ENCODE assay signal across 16 mouse cellular contexts in genomic region chr12:117304751-117305624, GRCm38 (mm10).
DNase-seq lines count a peak whose midpoint lies in the region; ATAC-seq lines count a peak whose summit lies in the region.
"Had no signal": no experiment of that assay in that cellular context is flagged by ENCODE, and none has a peak within 500 bp of the region (broad histone marks: within the 10 kb centered on the region; RNA-seq: fewer than 3 reads in every experiment).

No protein-coding gene starts in this region.

- H3K9ac ChIP-seq in forebrain, embryonic 12.5 days, result no peak overlapping the region
- H3K9ac ChIP-seq in neural tube, embryonic 13.5 days, result no peak overlapping the region
- H3K9ac ChIP-seq: liver, embryonic 15.5 days had no signal

- ATAC-seq in forebrain, embryonic 12.5 days (ENCODE audit: low FRiP score), result peak; percentile 84
- ATAC-seq in neural tube, embryonic 13.5 days (ENCODE audit: low read depth), result peak; percentile 74; the same call in 1 of the 2 replicates
- ATAC-seq: intestine, postnatal 0 days; lung, postnatal 0 days had no signal

- H3K4me1 ChIP-seq in forebrain, embryonic 12.5 days, result peaks cover 18% of the 10 kb centered on the region
- H3K4me1 ChIP-seq in hindbrain, embryonic 10.5 days (replicated peaks), result peaks cover 24% of the 10 kb centered on the region
- peaks cover 24% of the 10 kb centered on the region for H3K4me1 ChIP-seq in midbrain, embryonic 10.5 days
- peaks cover 8% of the 10 kb centered on the region for H3K4me1 ChIP-seq in neural tube, embryonic 13.5 days (replicated peaks)
- H3K4me1 ChIP-seq: liver, embryonic 15.5 days had no signal

- no peaks in the 10 kb centered on the region for H3K9me3 ChIP-seq in forebrain, embryonic 12.5 days
- H3K9me3 ChIP-seq in hindbrain, embryonic 10.5 days, result no peaks in the 10 kb centered on the region
- no peaks in the 10 kb centered on the region for H3K9me3 ChIP-seq in midbrain, embryonic 10.5 days (replicated peaks)
- no peaks in the 10 kb centered on the region for H3K9me3 ChIP-seq in neural tube, embryonic 13.5 days
- H3K9me3 ChIP-seq: liver, embryonic 15.5 days had no signal

- H3K27ac ChIP-seq in forebrain, embryonic 12.5 days, result peak overlapping the region; percentile 75
- peak overlapping the region; percentile 69 for H3K27ac ChIP-seq in hindbrain, embryonic 10.5 days
- H3K27ac ChIP-seq in midbrain, embryonic 10.5 days (replicated peaks), result peak overlapping the region; percentile 66
- H3K27ac ChIP-seq in neural tube, embryonic 13.5 days (replicated peaks), result peak overlapping the region; percentile 49
- H3K27ac ChIP-seq: gastrocnemius, adult 2 months; liver, embryonic 15.5 days had no signal

- no peaks in the 10 kb centered on the region for H3K27me3 ChIP-seq in forebrain, embryonic 12.5 days
- H3K27me3 ChIP-seq in hindbrain, embryonic 10.5 days (ENCODE audit: insufficient read depth, poor library complexity, severe bottlenecking), result no peaks in the 10 kb centered on the region
- no peaks in the 10 kb centered on the region for H3K27me3 ChIP-seq in midbrain, embryonic 10.5 days (ENCODE audit: low read depth, poor library complexity, severe bottlenecking)
- H3K27me3 ChIP-seq in neural tube, embryonic 13.5 days, result no peaks in the 10 kb centered on the region
- H3K27me3 ChIP-seq: liver, embryonic 15.5 days had no signal

- no peak for DNase-seq in hindbrain, embryonic 10.5 days (ENCODE audit: low spot score)
- no peak for DNase-seq in midbrain, embryonic 10.5 days (ENCODE audit: low spot score)
- DNase-seq in urinary bladder, adult 2 months (ENCODE audit: low spot score), result no peak
- no peak for DNase-seq in heart, adult 18-20 months
- DNase-seq in spleen, postnatal 14 days (ENCODE audit: low spot score in 2 of 2), result no peak
- DNase-seq: adrenal gland, postnatal 10 days; cerebellum, adult 18-20 months; gastrocnemius, adult 2 months; heart, adult 11 months; heart, postnatal 4 days; kidney, postnatal 36 days had no signal

- 63% methylated on average over 17 of the region's 17 CpGs for WGBS in forebrain, embryonic 12.5 days
- 68% methylated on average over 17 of the region's 17 CpGs for WGBS in hindbrain, embryonic 10.5 days
- WGBS in midbrain, embryonic 10.5 days, result 85% methylated on average over 17 of the region's 17 CpGs
- 54% methylated on average over 17 of the region's 17 CpGs for WGBS in neural tube, embryonic 13.5 days

- H3K36me3 ChIP-seq in forebrain, embryonic 12.5 days (replicated peaks), result no peaks in the 10 kb centered on the region
- H3K36me3 ChIP-seq in hindbrain, embryonic 10.5 days, result no peaks in the 10 kb centered on the region
- no peaks in the 10 kb centered on the region for H3K36me3 ChIP-seq in midbrain, embryonic 10.5 days
- H3K36me3 ChIP-seq in neural tube, embryonic 13.5 days, result no peaks in the 10 kb centered on the region
- H3K36me3 ChIP-seq: liver, embryonic 15.5 days had no signal

- H3K4me2 ChIP-seq in forebrain, embryonic 12.5 days, result no peak overlapping the region
- no peak overlapping the region for H3K4me2 ChIP-seq in neural tube, embryonic 13.5 days
- H3K4me2 ChIP-seq: liver, embryonic 15.5 days had no signal

- no peak overlapping the region for H3K4me3 ChIP-seq in forebrain, embryonic 12.5 days (replicated peaks)
- H3K4me3 ChIP-seq in hindbrain, embryonic 10.5 days, result no peak overlapping the region
- no peak overlapping the region for H3K4me3 ChIP-seq in midbrain, embryonic 10.5 days
- H3K4me3 ChIP-seq in neural tube, embryonic 13.5 days, result no peak overlapping the region
- H3K4me3 ChIP-seq: gastrocnemius, adult 2 months; liver, embryonic 15.5 days had no signal
